Mouse (Mus musculus): ENCODE data around the gene Rfx2. TPM values are rescaled to one million over a fixed set of nuclear protein-coding genes. Genes with fewer than 3 reads are reported as not detected.
A peak's percentile ranks its signal among the peaks of the same experiment; 100 is the strongest.

Gene Rfx2
- polyA plus RNA-seq, 1 experiment from 2014 or later: 3.0 TPM

DNA sequence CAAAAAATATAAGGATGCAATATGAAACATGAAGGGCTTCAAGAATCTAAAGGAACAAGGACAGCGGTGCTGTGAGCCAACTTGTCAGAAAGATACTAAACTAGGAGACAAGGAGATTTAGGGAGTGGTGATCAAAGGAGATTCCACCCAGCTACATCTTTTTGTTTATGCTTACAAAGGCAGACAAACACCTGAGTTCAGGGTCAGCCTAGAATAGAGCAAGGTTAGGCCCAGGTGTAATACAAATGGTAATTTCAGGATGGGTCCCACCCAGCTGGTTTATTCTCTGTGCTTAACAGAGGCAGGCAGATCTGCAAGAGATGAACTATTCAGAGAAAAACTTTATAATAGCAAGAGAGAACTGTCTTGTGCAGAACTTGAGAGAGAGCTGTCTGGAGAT lies 2.6 kb upstream of the Rfx2 start:
- no peak for DNase-seq (ENCODE audit: low spot score)

DNA sequence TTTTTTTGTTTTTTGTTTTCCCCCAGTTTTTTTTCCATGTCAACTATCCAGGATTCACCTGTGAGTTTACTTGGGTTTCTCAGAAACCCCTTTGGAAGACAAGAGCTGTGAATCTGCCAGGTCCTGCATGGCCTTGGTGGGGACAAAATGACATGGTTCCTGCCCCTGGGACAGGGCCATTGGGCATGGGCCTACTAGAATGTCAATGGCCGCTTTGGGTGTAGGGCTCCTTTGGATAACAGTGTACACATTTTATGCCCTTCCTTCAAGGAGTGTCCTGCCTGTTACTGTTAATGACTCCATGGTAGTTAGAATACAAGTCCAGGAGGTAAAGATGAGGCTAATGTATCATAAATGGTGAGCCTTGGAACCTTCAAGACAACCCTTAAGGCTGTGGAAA lies 2.1 kb upstream of the Rfx2 start:
- no peak for DNase-seq (ENCODE audit: low spot score)

DNA sequence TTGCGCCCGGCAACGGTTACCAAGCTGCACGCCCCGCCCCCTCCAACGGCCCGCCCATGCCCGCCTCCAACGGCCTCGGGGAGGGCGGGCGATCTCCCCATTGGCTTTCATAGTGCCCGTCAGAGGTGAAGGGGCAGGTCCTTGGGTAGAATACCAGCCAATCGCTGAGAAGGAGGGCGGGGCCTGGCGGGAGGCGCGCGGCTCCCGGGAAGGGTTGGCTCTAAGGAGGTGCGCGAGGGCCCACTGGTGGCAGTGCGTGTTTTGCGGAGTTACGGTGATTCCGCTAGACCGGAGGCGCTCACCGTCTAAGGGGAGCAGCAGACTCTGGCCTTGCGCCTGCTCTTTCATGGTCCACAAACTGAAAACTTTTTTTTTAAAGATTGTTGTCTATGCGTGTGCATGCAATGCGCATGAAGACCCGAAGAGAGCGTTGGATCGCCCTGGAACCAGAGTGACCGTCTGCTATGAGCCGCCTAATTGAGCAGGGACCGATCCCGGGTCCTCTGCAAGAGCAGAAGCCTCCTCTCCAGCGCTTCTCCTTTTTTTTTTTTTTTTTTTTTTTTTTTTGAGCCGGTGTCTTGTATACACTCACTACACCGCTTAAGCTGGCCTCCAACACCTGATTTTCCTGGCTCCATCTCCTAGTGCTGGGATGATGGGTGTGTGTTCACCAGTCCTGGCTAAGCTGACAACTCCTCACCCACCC lies 451 bp upstream of the Rfx2 start:
- DNase-seq (ENCODE audit: low spot score): peak; percentile 98

DNA sequence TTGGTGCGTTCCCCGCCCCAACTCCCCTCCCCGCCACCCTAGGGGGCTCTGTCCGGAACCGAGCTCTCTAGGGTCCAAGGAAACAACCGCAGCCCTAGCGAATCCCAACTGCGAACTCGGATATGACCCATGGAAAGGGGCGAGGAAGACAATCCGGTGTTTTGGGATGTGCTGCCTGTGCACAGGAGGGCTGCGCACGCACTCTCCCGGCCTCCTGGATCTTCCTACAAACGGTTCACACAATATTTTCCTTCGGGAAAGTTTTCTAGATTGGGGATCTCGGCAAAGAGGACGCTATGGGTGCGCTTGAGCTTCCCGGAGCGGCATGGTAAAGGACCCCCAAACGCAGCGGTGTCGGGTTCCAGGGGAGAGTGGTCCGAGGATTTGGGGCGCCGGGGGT lies 1.0 kb downstream of the Rfx2 start:
- DNase-seq (ENCODE audit: low spot score): no peak

DNA sequence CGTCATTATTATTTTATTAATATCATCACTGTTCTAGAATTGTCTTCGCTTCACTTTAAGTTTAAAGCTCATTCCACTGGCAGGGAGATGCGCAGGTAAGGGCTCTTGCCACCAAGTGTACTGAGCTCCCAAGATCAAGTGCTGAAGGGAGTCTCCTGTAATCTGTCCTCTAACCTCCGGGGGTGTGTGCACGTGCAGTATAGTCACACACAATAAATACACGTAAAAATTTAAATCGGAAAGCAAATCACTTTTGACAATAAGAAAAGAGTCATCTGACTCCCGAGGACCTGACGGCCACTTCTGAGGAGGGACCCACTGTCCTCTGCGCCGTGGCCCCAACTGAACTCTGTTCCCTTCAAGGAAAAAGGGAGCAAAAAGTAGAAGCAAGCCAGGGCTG lies 1.6 kb downstream of the Rfx2 start:
- DNase-seq (ENCODE audit: low spot score): no peak

DNA sequence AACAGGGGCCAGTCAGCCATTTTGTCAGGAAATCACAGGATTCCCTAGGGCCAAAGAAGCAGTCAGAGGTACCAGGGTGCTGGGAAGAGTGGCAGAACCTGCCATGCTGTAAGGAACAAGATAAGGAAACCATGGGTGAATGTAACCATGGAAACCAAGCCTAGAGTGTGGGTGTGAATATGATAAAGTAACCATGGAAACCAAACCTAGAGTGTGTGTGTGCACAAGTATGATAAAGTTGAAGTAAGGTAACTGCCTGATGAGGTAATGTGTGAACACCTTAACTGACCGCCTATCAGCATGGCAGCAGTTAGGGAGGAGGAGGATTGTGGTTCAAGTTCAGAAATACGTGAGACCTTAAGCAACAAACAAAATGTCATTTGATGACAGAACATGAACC lies 4.1 kb downstream of the Rfx2 start:
- no peak for DNase-seq (ENCODE audit: low spot score)

DNA sequence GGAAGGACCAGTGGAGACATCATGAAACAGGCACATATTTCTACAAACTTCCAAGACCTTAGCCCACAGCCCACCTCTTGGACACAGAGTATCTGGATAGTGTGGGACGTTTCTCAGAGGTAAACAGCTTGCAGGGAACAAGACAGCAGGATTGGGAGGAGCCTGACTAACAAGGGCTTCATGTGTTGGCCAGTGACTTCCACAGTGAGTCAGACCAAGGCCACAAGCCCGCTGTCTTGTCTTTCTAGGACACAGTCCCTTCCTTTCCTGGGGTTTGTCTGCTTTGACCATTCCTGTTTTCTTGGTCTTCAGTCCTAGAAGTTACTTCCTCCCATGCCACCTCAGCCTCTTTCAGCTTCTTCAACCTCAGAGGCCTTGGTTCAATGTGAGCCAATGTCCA lies 7.5 kb downstream of the Rfx2 start:
- DNase-seq (ENCODE audit: low spot score): no peak

DNA sequence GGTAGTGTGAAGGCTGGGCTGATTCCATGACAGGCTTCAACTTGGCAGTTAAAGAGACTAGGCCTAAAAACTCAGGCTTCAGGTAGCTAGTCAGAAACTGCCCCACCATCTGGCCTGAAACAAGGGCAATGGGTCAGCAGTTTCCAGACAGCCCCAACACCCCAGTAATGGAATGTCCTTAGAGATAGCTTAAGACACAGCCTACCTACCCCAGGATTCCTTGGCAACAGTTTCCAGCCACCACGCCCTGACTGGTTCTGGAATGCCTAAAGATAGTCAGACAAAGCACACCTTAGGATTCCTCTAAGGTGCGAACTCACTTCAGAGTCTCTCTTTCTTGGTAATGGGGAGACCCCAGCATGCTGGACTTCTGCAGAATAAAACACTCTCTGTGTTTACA lies 8.4 kb downstream of the Rfx2 start:
- no peak for DNase-seq (ENCODE audit: low spot score)

DNA sequence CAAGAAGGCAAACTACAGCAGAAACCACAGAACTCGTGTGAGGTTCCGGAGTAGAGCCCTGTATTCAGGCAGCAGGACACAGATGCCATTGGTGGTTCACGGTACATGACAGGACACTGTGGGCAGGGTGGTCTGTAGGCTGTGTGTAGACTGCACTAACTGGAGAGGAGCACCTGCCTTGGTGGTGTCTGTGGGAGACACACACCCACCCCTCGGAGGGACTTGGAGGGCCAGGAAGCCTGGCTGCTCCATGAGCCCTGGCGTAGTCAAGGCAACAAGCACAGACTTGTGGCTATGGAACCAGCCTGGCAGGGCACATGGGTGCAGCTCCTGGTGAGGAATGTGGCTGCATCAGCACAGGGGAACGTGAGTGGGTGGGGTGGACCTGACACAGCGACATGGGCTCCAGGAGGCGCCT lies 11.1 kb downstream of the Rfx2 start:
- peak; percentile 71 for DNase-seq (ENCODE audit: low spot score)

DNA sequence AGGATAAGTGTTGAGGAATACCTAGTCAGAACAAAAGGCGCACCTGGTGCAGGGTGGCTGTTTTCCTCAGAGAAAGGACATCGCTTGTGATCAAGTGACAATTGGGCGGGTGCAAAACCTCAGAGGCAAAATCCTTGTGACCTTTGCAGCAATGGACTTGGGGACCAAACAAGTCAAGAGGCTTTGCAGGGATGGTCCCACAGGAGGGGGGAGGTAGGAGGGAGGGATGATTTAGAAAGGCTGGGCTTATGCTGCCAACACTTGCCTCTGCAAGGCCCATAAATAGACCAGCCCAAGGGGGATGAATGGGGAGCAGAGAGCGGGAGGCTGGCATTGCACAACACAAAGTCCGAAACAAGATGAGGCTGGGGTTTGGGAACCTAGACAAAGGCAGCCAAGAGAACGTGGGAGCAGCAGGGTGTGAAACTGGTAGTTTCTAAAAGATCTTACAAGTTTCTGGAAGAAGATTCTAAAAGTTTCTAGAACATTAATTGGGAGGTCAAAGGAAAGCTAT lies 11.7 kb downstream of the Rfx2 start:
- no peak for DNase-seq (ENCODE audit: low spot score)

DNA sequence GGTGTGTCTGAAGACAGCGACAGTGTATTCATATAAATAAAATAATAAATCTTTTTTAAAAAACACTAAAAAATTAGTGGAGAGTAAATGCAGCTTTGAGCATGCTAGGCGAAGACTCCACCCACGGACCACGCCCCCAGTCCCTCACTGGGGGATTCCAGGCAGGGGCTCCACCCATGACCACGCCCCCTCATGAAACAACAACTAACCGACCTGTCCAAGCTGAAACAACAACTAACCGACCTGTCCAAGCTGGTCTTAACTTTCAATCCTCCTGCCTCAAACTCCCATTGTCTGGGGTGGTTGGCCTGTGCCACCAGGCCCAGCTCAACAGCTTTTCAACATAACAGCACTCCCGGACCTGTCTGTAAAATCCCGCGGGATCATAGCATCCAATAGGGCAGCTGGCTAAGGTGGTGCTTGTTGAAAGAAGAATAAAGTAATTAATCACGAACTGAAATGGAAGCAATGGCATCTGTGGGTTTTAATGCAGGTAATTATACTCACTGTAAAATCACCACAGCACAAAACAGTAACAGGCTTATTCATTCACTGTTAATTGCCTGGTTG lies 12.7 kb downstream of the Rfx2 start:
- no peak for DNase-seq (ENCODE audit: low spot score)

DNA sequence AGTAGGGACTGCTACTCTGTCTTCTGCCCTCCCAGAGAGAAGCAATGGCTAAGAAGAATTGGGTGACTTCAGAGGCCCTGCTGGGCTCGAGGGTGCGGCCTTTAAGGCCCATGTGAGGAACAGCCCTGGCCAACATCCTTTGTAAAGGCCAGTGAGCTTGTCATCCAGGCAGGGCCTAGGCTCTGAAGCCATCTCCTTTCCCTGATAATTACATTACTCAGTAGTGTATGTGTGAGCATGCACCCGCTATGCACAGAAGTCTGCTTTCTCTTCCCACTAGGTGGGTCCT lies 15.8 kb downstream of the Rfx2 start:
- DNase-seq (ENCODE audit: low spot score): no peak

DNA sequence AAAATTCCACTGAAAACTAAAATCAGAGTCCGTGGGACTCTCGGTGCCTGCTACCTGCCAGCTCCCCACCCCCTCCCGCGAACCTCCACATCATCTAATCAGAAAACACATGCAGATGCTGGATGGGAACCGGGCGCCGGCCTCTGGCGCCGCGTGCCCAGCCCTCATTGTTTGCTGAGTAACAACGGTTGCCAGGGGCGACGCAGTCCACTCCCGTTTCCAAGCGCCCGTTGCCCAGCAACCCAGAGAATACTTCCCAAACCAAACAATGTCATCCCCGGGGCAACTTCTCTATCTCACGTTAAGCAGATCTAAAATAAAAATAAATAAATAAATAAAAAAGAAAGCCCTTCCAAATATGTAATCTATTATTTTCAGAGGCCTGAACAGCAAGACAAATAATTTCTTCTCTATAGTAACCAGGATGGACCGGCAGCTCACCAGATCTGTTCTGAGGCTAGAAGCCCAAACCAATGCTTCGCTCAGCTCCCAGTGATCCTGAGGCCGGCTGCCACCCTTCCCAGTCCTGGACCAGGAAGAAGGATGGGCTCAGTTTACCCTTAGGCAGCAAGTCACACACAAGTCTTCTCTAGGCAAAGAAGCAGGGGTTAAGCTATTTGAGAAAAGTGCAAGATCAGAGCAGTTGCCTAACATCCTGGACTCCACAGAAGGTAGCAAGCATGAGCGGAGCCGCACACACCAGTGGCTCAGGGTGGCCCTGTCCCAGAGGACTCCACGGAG lies 16.3 kb downstream of the Rfx2 start:
- no peak for DNase-seq (ENCODE audit: low spot score)

DNA sequence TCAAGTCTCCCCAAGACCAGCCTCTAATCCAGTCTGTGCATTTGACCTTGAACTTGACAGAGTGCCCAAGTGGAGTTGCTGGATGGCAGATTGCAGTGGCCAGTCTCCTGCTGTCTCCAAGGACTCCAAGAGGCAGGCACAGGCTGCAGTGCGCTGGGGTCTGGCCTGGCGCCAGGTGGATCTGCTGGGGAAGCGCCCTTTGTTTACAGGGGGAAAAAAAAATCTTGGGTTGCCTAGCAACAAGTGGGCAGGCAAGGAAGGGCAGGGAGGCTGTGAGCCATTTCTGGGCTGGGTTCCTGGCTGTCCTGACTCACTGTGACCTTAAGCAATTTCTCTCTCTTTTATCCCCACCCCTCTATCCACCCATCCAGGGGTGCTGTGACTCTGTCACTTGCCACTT lies 20.6 kb downstream of the Rfx2 start:
- DNase-seq (ENCODE audit: low spot score): no peak

DNA sequence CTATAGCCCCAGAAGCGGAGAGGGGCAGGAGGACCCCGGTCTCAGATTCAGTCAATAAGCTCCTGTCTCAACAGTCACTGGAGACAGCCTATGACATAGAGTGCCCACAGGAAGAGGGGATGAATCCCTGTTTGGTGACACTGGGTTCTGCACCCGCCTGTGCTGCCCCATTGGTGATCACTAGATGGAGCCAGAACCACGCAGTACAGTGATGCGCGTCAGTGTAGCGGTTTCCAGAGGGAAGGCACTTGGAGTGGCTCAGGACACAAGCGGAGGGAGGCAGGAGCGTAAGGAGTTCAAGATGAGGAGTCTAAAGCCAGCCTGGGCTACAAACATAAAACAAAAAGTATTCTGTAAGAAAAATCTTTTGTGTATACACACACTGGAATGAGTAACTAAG lies 22.3 kb downstream of the Rfx2 start:
- DNase-seq (ENCODE audit: low spot score): peak; percentile 68

DNA sequence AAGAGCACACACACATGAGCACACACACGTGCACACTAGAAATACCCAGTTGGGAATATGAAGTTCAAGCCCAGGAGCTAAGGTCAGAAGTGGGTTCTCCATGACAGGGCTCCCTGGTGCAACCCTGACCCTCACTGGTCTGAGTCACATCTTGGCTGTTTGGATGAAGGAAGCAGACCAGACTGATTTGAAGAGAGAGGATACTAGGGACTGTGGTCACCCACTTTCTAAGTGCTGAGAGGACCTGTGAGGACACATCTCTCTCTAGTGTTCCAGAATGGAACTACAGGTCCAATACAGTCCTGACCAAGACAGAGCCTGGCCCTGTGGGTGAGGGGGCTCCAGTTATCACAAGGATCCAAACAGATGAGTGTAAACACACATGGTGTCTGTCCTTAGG lies 25.0 kb downstream of the Rfx2 start:
- no peak for DNase-seq (ENCODE audit: low spot score)

DNA sequence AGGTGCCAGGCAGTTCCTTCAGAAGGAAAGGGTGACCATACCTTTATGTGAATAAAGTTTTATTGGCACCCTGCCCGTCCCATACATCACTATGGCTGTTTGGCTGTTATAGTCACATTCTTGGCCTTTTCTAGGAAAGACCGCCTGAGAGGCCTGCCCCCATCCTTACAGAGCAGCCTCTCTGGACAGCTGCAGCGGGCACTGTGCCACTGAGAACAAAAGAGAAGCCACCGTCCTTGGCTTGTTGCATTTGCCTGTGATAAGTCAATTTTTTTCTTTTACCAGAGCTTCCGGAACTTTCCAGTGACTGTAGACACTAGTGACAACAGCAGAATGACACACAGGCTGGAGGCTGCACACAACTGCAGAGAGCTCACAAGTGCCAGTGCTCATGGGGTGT lies 25.9 kb downstream of the Rfx2 start:
- no peak for DNase-seq (ENCODE audit: low spot score)

DNA sequence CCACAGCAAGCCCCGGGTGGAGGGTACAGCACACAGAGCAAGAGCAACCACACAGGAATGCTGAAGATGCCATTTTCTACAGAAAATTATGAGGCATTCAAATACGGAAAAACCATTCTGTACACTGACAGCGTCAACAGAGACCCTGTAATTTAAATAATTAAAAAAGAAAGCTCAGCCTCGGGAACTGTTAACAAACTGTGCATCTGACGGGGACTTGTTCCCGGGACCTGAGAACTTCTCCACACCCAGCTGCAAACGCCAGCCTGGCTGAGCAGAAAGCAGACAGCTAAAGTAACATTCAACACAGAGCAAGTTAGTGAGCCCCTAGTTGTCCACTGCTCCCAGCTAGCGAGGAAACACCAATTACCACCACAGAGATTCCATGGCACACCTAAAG lies 28.7 kb downstream of the Rfx2 start:
- no peak for DNase-seq (ENCODE audit: low spot score)

DNA sequence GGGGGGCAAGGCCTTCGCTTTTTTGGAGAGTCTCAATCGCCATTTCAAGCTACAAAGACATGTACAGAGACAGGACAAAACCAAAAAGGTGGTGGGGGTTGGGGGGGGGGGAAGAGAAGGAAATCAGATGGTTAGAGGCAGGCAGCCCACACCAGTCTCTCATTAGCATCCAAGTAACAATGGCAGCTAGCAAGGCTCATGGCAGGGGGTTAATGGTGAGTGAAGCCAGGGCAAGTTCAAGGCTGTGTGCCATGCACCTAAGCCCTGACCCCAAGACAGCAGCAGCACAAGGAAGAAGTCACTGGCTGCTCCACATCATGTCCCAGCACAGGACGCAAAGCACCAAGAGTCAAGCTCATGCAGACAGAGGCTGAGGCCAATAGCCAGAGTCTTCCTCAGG lies 31.5 kb downstream of the Rfx2 start:
- no peak for DNase-seq (ENCODE audit: low spot score)

DNA sequence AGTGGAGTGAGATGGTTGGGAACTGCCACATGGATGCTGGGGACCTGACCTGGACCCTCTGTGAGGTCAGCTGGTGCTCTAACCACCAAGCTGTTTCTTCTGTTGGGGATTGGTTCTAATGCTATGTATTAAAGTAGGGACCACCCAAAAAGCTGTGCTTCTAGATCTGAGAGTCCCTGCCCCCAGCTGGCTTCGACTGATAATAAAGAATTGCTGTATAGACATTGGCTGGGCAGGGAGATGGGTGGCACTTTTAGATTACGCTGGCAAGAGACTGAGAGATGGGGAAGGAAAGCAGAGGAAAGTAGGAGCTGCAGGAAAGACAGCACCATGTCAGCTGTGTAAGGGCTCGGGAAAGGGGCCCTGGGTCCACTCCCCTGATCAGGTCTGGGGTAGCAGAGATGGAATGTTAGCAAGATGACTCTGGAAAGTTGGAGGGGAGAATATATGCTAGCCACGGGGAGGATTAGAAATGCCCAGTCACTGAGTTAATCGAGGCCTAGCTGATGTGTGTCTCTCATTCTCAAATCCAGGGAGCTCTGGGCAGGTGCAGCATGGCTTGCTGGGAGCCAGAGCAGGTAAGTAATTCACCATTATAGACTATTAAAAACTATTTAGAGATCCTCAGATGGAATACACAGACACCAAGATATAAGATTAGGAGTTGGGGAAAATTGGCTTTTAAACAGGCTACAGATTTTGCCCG lies 37.0 kb downstream of the Rfx2 start:
- no peak for DNase-seq (ENCODE audit: low spot score)

DNA sequence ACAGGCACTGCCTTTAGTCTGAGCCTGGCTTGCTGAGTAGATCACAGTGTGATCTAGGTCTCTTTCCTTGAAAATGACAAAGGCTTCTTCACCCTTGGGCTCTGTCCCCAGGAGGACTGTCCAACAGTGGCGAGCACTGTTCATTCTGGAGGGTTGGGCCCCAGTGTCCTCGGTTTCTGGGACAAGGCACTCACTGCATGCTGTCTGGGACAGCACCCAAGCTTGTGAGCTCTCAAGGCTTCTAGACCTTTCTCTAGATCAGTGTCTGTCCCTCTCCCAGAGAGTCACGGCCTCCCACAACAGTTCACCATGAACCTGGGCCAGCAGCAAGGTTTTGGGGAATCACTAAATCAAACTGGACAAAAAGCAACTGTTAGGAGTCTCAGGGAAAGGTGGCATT lies 38.2 kb downstream of the Rfx2 start:
- no peak for DNase-seq (ENCODE audit: low spot score)

DNA sequence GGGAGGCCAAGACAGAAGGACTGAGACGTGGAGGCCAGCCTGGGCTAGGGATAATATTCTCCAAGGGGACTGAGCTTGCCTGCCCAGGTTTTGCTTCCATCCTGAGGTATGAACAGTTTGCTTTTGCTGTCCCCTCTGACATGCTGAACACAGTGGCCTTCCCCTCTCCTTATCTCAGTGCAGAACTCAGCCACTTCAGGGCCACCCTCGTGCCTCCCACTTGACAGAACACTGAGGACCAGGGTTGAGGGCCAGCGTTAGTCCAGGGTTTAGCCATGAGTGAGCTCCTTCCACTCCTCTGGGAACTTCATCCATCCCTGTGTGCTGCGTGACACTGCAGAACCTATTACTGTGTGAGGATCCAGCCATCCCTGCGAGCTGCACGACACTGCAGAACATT lies 41.5 kb downstream of the Rfx2 start:
- DNase-seq (ENCODE audit: low spot score): no peak
